Comparison of ENCODE assay signal across 11 mouse cellular contexts in genomic region chr15:83043362-83043708, GRCm38 (mm10). TPM values are rescaled to one million over a fixed set of nuclear protein-coding genes. Genes with fewer than 3 reads are reported as not detected.
DNase-seq lines count a peak whose midpoint lies in the region; ATAC-seq lines count a peak whose summit lies in the region.
"Had no signal": no experiment of that assay in that cellular context is flagged by ENCODE, and none has a peak within 500 bp of the region (broad histone marks: within the 10 kb centered on the region; RNA-seq: fewer than 3 reads in every experiment).

No protein-coding gene starts in this region.

- peaks cover 37% of the 10 kb centered on the region for H3K27me3 ChIP-seq in hindbrain, embryonic 10.5 days (ENCODE audit: insufficient read depth, poor library complexity, severe bottlenecking)
- H3K27me3 ChIP-seq in hindbrain, embryonic 11.5 days (ENCODE audit: control insufficient read depth, insufficient read depth, low read length) = peaks cover 3% of the 10 kb centered on the region; the same call in 1 of the 2 replicates
- H3K27me3 ChIP-seq in forebrain, embryonic 11.5 days (ENCODE audit: control insufficient read depth, insufficient read depth, low read length) = no peaks in the 10 kb centered on the region
- no peaks in the 10 kb centered on the region for H3K27me3 ChIP-seq in intestine, embryonic 16.5 days (replicated peaks; ENCODE audit: control insufficient read depth, insufficient read depth, low read length)
- H3K27me3 ChIP-seq in neural tube, embryonic 13.5 days = peaks cover 14% of the 10 kb centered on the region
- H3K27me3 ChIP-seq: liver, embryonic 13.5 days had no signal

- H3K4me1 ChIP-seq in hindbrain, embryonic 10.5 days (replicated peaks) = peaks cover 32% of the 10 kb centered on the region
- no peaks in the 10 kb centered on the region for H3K4me1 ChIP-seq in hindbrain, embryonic 11.5 days (replicated peaks; ENCODE audit: control insufficient read depth, insufficient read depth, low read length)
- H3K4me1 ChIP-seq in forebrain, embryonic 11.5 days (replicated peaks; ENCODE audit: control insufficient read depth, insufficient read depth, low read length) = peaks cover 9% of the 10 kb centered on the region
- peaks cover 33% of the 10 kb centered on the region for H3K4me1 ChIP-seq in intestine, embryonic 16.5 days (ENCODE audit: control insufficient read depth, insufficient read depth, low read length)
- peaks cover 24% of the 10 kb centered on the region for H3K4me1 ChIP-seq in neural tube, embryonic 13.5 days (replicated peaks)

- H3K4me3 ChIP-seq in hindbrain, embryonic 10.5 days = 0 out of 2 replicates have a peak overlapping the region, but pooled peaks have one; percentile 16
- no peak overlapping the region for H3K4me3 ChIP-seq in hindbrain, embryonic 11.5 days (ENCODE audit: low read depth, low read length)
- H3K4me3 ChIP-seq in forebrain, embryonic 11.5 days (ENCODE audit: low read depth, low read length) = no peak overlapping the region
- H3K4me3 ChIP-seq in intestine, embryonic 16.5 days (ENCODE audit: low read length) = no peak overlapping the region
- no peak overlapping the region for H3K4me3 ChIP-seq in neural tube, embryonic 13.5 days
- H3K4me3 ChIP-seq: liver, embryonic 13.5 days had no signal

- H3K36me3 ChIP-seq in hindbrain, embryonic 10.5 days = no peaks in the 10 kb centered on the region
- no peaks in the 10 kb centered on the region for H3K36me3 ChIP-seq in hindbrain, embryonic 11.5 days (ENCODE audit: control insufficient read depth, insufficient read depth, low read length)
- H3K36me3 ChIP-seq in forebrain, embryonic 11.5 days (ENCODE audit: control insufficient read depth, insufficient read depth, low read length) = no peaks in the 10 kb centered on the region
- no peaks in the 10 kb centered on the region for H3K36me3 ChIP-seq in intestine, embryonic 16.5 days (ENCODE audit: control insufficient read depth, insufficient read depth, low read length)
- no peaks in the 10 kb centered on the region for H3K36me3 ChIP-seq in neural tube, embryonic 13.5 days
- H3K36me3 ChIP-seq: liver, embryonic 13.5 days had no signal

- no peak for ATAC-seq in hindbrain, embryonic 11.5 days (ENCODE audit: low FRiP score)
- no peak for ATAC-seq in forebrain, embryonic 11.5 days (replicated peaks; ENCODE audit: low FRiP score)
- ATAC-seq in intestine, embryonic 16.5 days = peak; percentile 51; the same call in 1 of the 2 replicates
- ATAC-seq in neural tube, embryonic 13.5 days (ENCODE audit: low read depth) = no peak

- H3K27ac ChIP-seq in hindbrain, embryonic 10.5 days = peak overlapping the region; percentile 54
- no peak overlapping the region for H3K27ac ChIP-seq in hindbrain, embryonic 11.5 days (ENCODE audit: low read depth, low read length)
- no peak overlapping the region for H3K27ac ChIP-seq in forebrain, embryonic 11.5 days (ENCODE audit: low read depth, low read length)
- H3K27ac ChIP-seq in intestine, embryonic 16.5 days (ENCODE audit: low read length) = no peak overlapping the region
- no peak overlapping the region for H3K27ac ChIP-seq in neural tube, embryonic 13.5 days (replicated peaks)
- H3K27ac ChIP-seq: liver, embryonic 13.5 days had no signal

- H3K9me3 ChIP-seq in hindbrain, embryonic 10.5 days = peaks cover 7% of the 10 kb centered on the region; the same call in 1 of the 2 replicates
- no peaks in the 10 kb centered on the region for H3K9me3 ChIP-seq in hindbrain, embryonic 11.5 days (ENCODE audit: control insufficient read depth, low read length)
- peaks cover 5% of the 10 kb centered on the region; the same call in 1 of the 2 replicates for H3K9me3 ChIP-seq in forebrain, embryonic 11.5 days (ENCODE audit: control insufficient read depth, low read length)
- H3K9me3 ChIP-seq in intestine, embryonic 16.5 days (ENCODE audit: control insufficient read depth, low read length) = 0 out of 2 replicates have a peak, but pooled peaks cover 2% of the 10 kb centered on the region
- H3K9me3 ChIP-seq in neural tube, embryonic 13.5 days = peaks cover 3% of the 10 kb centered on the region; the same call in 1 of the 2 replicates

- DNase-seq in hindbrain, embryonic 10.5 days (ENCODE audit: low spot score) = no peak
- no peak for DNase-seq in hindbrain, embryonic 11.5 days (ENCODE audit: low spot score)
- no peak for DNase-seq in forebrain, embryonic 11.5 days (ENCODE audit: low spot score)
- DNase-seq in cerebellum, postnatal 36 days = no peak
- DNase-seq in natural killer cell, adult 2 months (ENCODE audit: low spot score in 2 of 2) = no peak
- DNase-seq in lung, postnatal 25 days (ENCODE audit: low spot score) = no peak
- DNase-seq: cerebellum, adult 9-11 months; kidney, adult 18-20 months; liver, embryonic 13.5 days had no signal

- H3K9ac ChIP-seq in hindbrain, embryonic 11.5 days (ENCODE audit: low read depth, low read length) = no peak overlapping the region
- H3K9ac ChIP-seq in forebrain, embryonic 11.5 days (ENCODE audit: low read length) = peak overlapping the region; percentile 45; the same call in 1 of the 2 replicates
- 0 out of 2 replicates have a peak overlapping the region, but pooled peaks have one; percentile 46 for H3K9ac ChIP-seq in intestine, embryonic 16.5 days (ENCODE audit: low read depth, low read length)
- H3K9ac ChIP-seq in neural tube, embryonic 13.5 days = peak overlapping the region; percentile 35; the same call in 1 of the 2 replicates
- H3K9ac ChIP-seq: liver, embryonic 13.5 days had no signal

- no peak overlapping the region for H3K4me2 ChIP-seq in hindbrain, embryonic 11.5 days (replicated peaks; ENCODE audit: low read depth, low read length)
- peak overlapping the region; percentile 45 for H3K4me2 ChIP-seq in forebrain, embryonic 11.5 days (ENCODE audit: low read depth, low read length, severe bottlenecking)
- H3K4me2 ChIP-seq in intestine, embryonic 16.5 days (ENCODE audit: low read depth, low read length) = no peak overlapping the region
- H3K4me2 ChIP-seq in neural tube, embryonic 13.5 days = peak overlapping the region; percentile 25
- H3K4me2 ChIP-seq: liver, embryonic 13.5 days had no signal

- WGBS in hindbrain, embryonic 10.5 days = 71% methylated on average over 22 of the region's 22 CpGs
- 65% methylated on average over 22 of the region's 22 CpGs for WGBS in hindbrain, embryonic 11.5 days
- WGBS in forebrain, embryonic 11.5 days = 70% methylated on average over 22 of the region's 22 CpGs
- 61% methylated on average over 22 of the region's 22 CpGs for WGBS in intestine, embryonic 16.5 days
- WGBS in neural tube, embryonic 13.5 days = 77% methylated on average over 22 of the region's 22 CpGs

RNA-seq across cellular contexts. Expression of gene Nfam1, which starts 10.2 kb away (rescaled TPM):
- 2.8 and 3.6 TPM in 2 replicates for polyA plus RNA-seq in hindbrain, embryonic 10.5 days (2016; fragmentation: Nextera tagmentation; extraction: Ambion mirVana)
- 2.1 and 2.3 TPM in 2 replicates for polyA plus RNA-seq in hindbrain, embryonic 11.5 days (2014; fragmentation: Nextera tagmentation; extraction: Ambion mirVana)
- polyA plus RNA-seq in forebrain, embryonic 11.5 days (2014; fragmentation: Nextera tagmentation; extraction: Ambion mirVana) = 1.7 and 2.9 TPM in 2 replicates
- polyA plus RNA-seq in intestine, embryonic 16.5 days (2015; fragmentation: Nextera tagmentation; extraction: Ambion mirVana) = 3.1 and 3.6 TPM in 2 replicates
- polyA plus RNA-seq in neural tube, embryonic 13.5 days (2015; fragmentation: Nextera tagmentation; extraction: Ambion mirVana) = 2.4 and 2.6 TPM in 2 replicates

RNA-seq across cellular contexts. Expression of gene Serhl, which starts 46.0 kb away (rescaled TPM):
- 57.1 and 58.9 TPM in 2 replicates for polyA plus RNA-seq in hindbrain, embryonic 10.5 days (2016; fragmentation: Nextera tagmentation; extraction: Ambion mirVana)
- polyA plus RNA-seq in hindbrain, embryonic 11.5 days (2014; fragmentation: Nextera tagmentation; extraction: Ambion mirVana) = 40.2 and 42.6 TPM in 2 replicates
- polyA plus RNA-seq in forebrain, embryonic 11.5 days (2014; fragmentation: Nextera tagmentation; extraction: Ambion mirVana) = 46.0 and 47.3 TPM in 2 replicates
- polyA plus RNA-seq in intestine, embryonic 16.5 days (2015; fragmentation: Nextera tagmentation; extraction: Ambion mirVana) = 59.5 and 71.0 TPM in 2 replicates
- polyA plus RNA-seq in neural tube, embryonic 13.5 days (2015; fragmentation: Nextera tagmentation; extraction: Ambion mirVana) = 20.8 and 31.3 TPM in 2 replicates

RNA-seq across cellular contexts. Expression of gene Tcf20, which starts 55.7 kb away (rescaled TPM):
- 6.7 and 6.9 TPM in 2 replicates for polyA plus RNA-seq in hindbrain, embryonic 10.5 days (2016; fragmentation: Nextera tagmentation; extraction: Ambion mirVana)
- 12.6 and 14.8 TPM in 2 replicates for polyA plus RNA-seq in hindbrain, embryonic 11.5 days (2014; fragmentation: Nextera tagmentation; extraction: Ambion mirVana)
- 12.1 and 12.6 TPM in 2 replicates for polyA plus RNA-seq in forebrain, embryonic 11.5 days (2014; fragmentation: Nextera tagmentation; extraction: Ambion mirVana)
- polyA plus RNA-seq in intestine, embryonic 16.5 days (2015; fragmentation: Nextera tagmentation; extraction: Ambion mirVana) = 5.1 and 5.5 TPM in 2 replicates
- 11.8 and 12.7 TPM in 2 replicates for polyA plus RNA-seq in neural tube, embryonic 13.5 days (2015; fragmentation: Nextera tagmentation; extraction: Ambion mirVana)

Comparison
In these comparisons a context has a peak if more than half of its experiments do, and no peak if none do; other contexts are left out.
1. H3K4me2 ChIP-seq: peak in forebrain, embryonic 11.5 days (single experiment) and neural tube, embryonic 13.5 days (single experiment); none in hindbrain, embryonic 11.5 days (single experiment) and intestine, embryonic 16.5 days (single experiment).